Mouse (Mus musculus): ENCODE data around the gene Myadml2. TPM values are rescaled to one million over a fixed set of nuclear protein-coding genes. Genes with fewer than 3 reads are reported as not detected.

The Myadml2 gene
- polyA plus RNA-seq, 1 experiment from 2014 or later, result 15.4 TPM

GRCm38 (mm10) chr11:120617519-120618112, 30.3 kb downstream of the Myadml2 start, which contains the start of gene Pcyt2:
Gene Pcyt2 (minus strand): TSS chr11:120617936.
- Histone ChIP-seq H3K27me3 (no peaks in the 10 kb centered on the region), H3K9me3 (replicated peaks) (no peaks in the 10 kb centered on the region), H3K36me3 (peaks cover 47% of the 10 kb centered on the region), H3K4me1 (replicated peaks) (peaks cover 21% of the 10 kb centered on the region), H3K27ac (peak within 1 kb of the TSS; percentile 78), H3K4me2 (peak within 1 kb of the TSS; percentile 87), H3K9ac (peak within 1 kb of the TSS; percentile 80), H3K4me3 (peak within 1 kb of the TSS; percentile 84)
- ATAC-seq (replicated peaks; ENCODE audit: insufficient number of reproducible peaks, insufficient read depth, low FRiP score, low read depth), result peak; percentile 94
- WGBS, result under 1% methylated on average over 56 of the region's 56 CpGs

- peaks cover 54% of the 10 kb centered on the region for H3K36me3 ChIP-seq
- 34% methylated on average over 4 of the region's 4 CpGs for WGBS
Observed at GRCm38 (mm10) chr11:120616617-120617294, 31.2 kb downstream of the Myadml2 start.

GRCm38 (mm10) chr11:120615606-120616203, 32.3 kb downstream of the Myadml2 start:
- Histone ChIP-seq H3K27me3 (no peaks in the 10 kb centered on the region), H3K9me3 (replicated peaks) (no peaks in the 10 kb centered on the region), H3K27ac (no peak overlapping the region), H3K4me2 (no peak overlapping the region), H3K4me3 (no peak overlapping the region), H3K36me3 (peaks cover 55% of the 10 kb centered on the region), H3K4me1 (replicated peaks) (peaks cover 21% of the 10 kb centered on the region), H3K9ac (no peak overlapping the region)
- WGBS, result 89% methylated on average over 11 of the region's 11 CpGs
- ATAC-seq (replicated peaks; ENCODE audit: insufficient number of reproducible peaks, insufficient read depth, low FRiP score, low read depth), result no peak

More at GRCm38 (mm10) chr11:120616617-120617294, 31.2 kb downstream of the Myadml2 start:
- peaks cover 21% of the 10 kb centered on the region for H3K4me1 ChIP-seq (replicated peaks)
- H3K4me2 ChIP-seq, result peak overlapping the region; percentile 87
- peak overlapping the region; percentile 80 for H3K9ac ChIP-seq
- H3K9me3 ChIP-seq (replicated peaks), result no peaks in the 10 kb centered on the region
- no peak for ATAC-seq (replicated peaks; ENCODE audit: insufficient number of reproducible peaks, insufficient read depth, low FRiP score, low read depth)
- H3K4me3 ChIP-seq, result peak overlapping the region; percentile 84
- H3K27me3 ChIP-seq, result no peaks in the 10 kb centered on the region
- peak overlapping the region; percentile 78 for H3K27ac ChIP-seq

GRCm38 (mm10) chr11:120615167-120615566, 32.8 kb downstream of the Myadml2 start:
- Histone ChIP-seq H3K36me3 (peaks cover 55% of the 10 kb centered on the region), H3K27ac (no peak overlapping the region), H3K4me2 (no peak overlapping the region), H3K4me1 (replicated peaks) (peaks cover 21% of the 10 kb centered on the region), H3K9ac (no peak overlapping the region), H3K9me3 (replicated peaks) (no peaks in the 10 kb centered on the region), H3K4me3 (no peak overlapping the region), H3K27me3 (no peaks in the 10 kb centered on the region)
- WGBS, result 91% methylated on average over 6 of the region's 6 CpGs
- ATAC-seq (replicated peaks; ENCODE audit: insufficient number of reproducible peaks, insufficient read depth, low FRiP score, low read depth), result no peak

- Histone ChIP-seq H3K9me3 (replicated peaks) (no peaks in the 10 kb centered on the region), H3K4me2 (no peak overlapping the region), H3K4me1 (replicated peaks) (peaks cover 30% of the 10 kb centered on the region), H3K27ac (no peak overlapping the region), H3K27me3 (no peaks in the 10 kb centered on the region), H3K9ac (no peak overlapping the region), H3K4me3 (no peak overlapping the region), H3K36me3 (peaks cover 49% of the 10 kb centered on the region)
- 85% methylated on average over 8 of the region's 8 CpGs for WGBS
- no peak for ATAC-seq (replicated peaks; ENCODE audit: insufficient number of reproducible peaks, insufficient read depth, low FRiP score, low read depth)
Observed at GRCm38 (mm10) chr11:120613976-120614375, 34.0 kb downstream of the Myadml2 start.

- H3K4me1 ChIP-seq (replicated peaks), result peaks cover 34% of the 10 kb centered on the region
- no peak overlapping the region for H3K4me3 ChIP-seq
- no peak overlapping the region for H3K27ac ChIP-seq
- H3K36me3 ChIP-seq, result peaks cover 47% of the 10 kb centered on the region
- WGBS, result 80% methylated on average over 10 of the region's 10 CpGs
- H3K9ac ChIP-seq, result no peak overlapping the region
- no peak overlapping the region for H3K4me2 ChIP-seq
- no peak for ATAC-seq (replicated peaks; ENCODE audit: insufficient number of reproducible peaks, insufficient read depth, low FRiP score, low read depth)
- no peaks in the 10 kb centered on the region for H3K27me3 ChIP-seq
- no peaks in the 10 kb centered on the region for H3K9me3 ChIP-seq (replicated peaks)
Observed at GRCm38 (mm10) chr11:120613481-120613972, 34.4 kb downstream of the Myadml2 start.

- H3K4me2 ChIP-seq, result no peak overlapping the region
- H3K27ac ChIP-seq, result no peak overlapping the region
- no peak overlapping the region for H3K4me3 ChIP-seq
- H3K4me1 ChIP-seq (replicated peaks), result peaks cover 34% of the 10 kb centered on the region
- peaks cover 43% of the 10 kb centered on the region for H3K36me3 ChIP-seq
- no peaks in the 10 kb centered on the region for H3K27me3 ChIP-seq
- no peak overlapping the region for H3K9ac ChIP-seq
- WGBS, result 40% methylated on average over 6 of the region's 6 CpGs
- no peaks in the 10 kb centered on the region for H3K9me3 ChIP-seq (replicated peaks)
- no peak for ATAC-seq (replicated peaks; ENCODE audit: insufficient number of reproducible peaks, insufficient read depth, low FRiP score, low read depth)
Observed at GRCm38 (mm10) chr11:120612763-120613162, 35.2 kb downstream of the Myadml2 start.

- ATAC-seq (replicated peaks; ENCODE audit: insufficient number of reproducible peaks, insufficient read depth, low FRiP score, low read depth), result no peak
- WGBS, result 84% methylated on average over 9 of the region's 9 CpGs
- Histone ChIP-seq H3K9ac (no peak overlapping the region), H3K27ac (no peak overlapping the region), H3K9me3 (replicated peaks) (no peaks in the 10 kb centered on the region), H3K4me2 (no peak overlapping the region), H3K4me3 (no peak overlapping the region), H3K36me3 (peaks cover 47% of the 10 kb centered on the region), H3K4me1 (replicated peaks) (peaks cover 38% of the 10 kb centered on the region), H3K27me3 (no peaks in the 10 kb centered on the region)
Observed at GRCm38 (mm10) chr11:120610477-120611046, 37.4 kb downstream of the Myadml2 start.

- Histone ChIP-seq H3K4me1 (replicated peaks) (peaks cover 38% of the 10 kb centered on the region), H3K4me2 (peak overlapping the region; percentile 80), H3K9me3 (replicated peaks) (no peaks in the 10 kb centered on the region), H3K36me3 (peaks cover 55% of the 10 kb centered on the region), H3K27ac (peak overlapping the region; percentile 61), H3K27me3 (no peaks in the 10 kb centered on the region), H3K9ac (peak overlapping the region; percentile 55), H3K4me3 (peak overlapping the region; percentile 46)
- WGBS, result 27% methylated on average over 8 of the region's 8 CpGs
- peak; percentile 61 for ATAC-seq (replicated peaks; ENCODE audit: insufficient number of reproducible peaks, insufficient read depth, low FRiP score, low read depth)
Observed at GRCm38 (mm10) chr11:120609250-120609649, 38.7 kb downstream of the Myadml2 start.

GRCm38 (mm10) chr11:120608241-120609034, 39.5 kb downstream of the Myadml2 start, which contains the start of gene Npb:
Gene Npb (plus strand): TSS chr11:120608477.
- H3K36me3 ChIP-seq, result peaks cover 55% of the 10 kb centered on the region
- no peak for ATAC-seq (replicated peaks; ENCODE audit: insufficient number of reproducible peaks, insufficient read depth, low FRiP score, low read depth)
- 9% methylated on average over 45 of the region's 45 CpGs for WGBS
- no peaks in the 10 kb centered on the region for H3K27me3 ChIP-seq
- H3K9ac ChIP-seq, result peak within 1 kb of the TSS; percentile 55
- H3K4me3 ChIP-seq, result peak within 1 kb of the TSS; percentile 46
- H3K27ac ChIP-seq, result peak within 1 kb of the TSS; percentile 61
- peak within 1 kb of the TSS; percentile 80 for H3K4me2 ChIP-seq
- no peaks in the 10 kb centered on the region for H3K9me3 ChIP-seq (replicated peaks)
- peaks cover 38% of the 10 kb centered on the region for H3K4me1 ChIP-seq (replicated peaks)
